Mouse (Mus musculus): ENCODE results near the gene Med7. TPM values are rescaled to one million over a fixed set of nuclear protein-coding genes. Genes with fewer than 3 reads are reported as not detected.
A peak's percentile ranks its signal among the peaks of the same experiment; 100 is the strongest.

Gene Med7
- polyA plus RNA-seq, 1 experiment from 2014 or later = 69.3 TPM

DNA sequence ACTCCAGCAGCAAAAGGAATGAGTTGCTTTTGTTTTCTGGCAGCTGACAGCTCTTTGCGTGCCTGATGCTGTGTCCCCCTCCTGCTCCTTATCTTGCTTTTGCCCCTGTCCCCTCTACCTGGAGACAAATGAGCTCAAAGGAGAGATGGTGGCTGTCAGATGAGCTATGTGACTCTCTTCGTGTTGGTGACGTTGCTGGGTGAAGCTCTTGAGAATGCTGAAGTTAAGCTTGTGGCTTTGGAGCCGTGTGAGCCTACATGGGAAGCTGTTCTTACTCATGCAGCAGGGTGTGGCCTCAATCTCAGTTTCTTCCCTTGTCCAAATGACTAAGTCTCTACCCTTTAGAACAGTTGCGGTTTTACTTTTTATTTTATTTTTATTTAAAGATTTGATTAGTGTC is 25.2 kb downstream of the Med7 start:
- H3K4me1 ChIP-seq (ENCODE audit: insufficient read depth) = no peaks in the 10 kb centered on the region
- no peak for TF ChIP-seq CTCF (IDR thresholded peaks at IDR 0.05; ENCODE audit: low read depth)
- no peak for DNase-seq
- H3K27me3 ChIP-seq (ENCODE audit: insufficient read depth, low read length) = no peaks in the 10 kb centered on the region
- no peaks in the 10 kb centered on the region for H3K9me3 ChIP-seq (ENCODE audit: low read depth, low read length)
- WGBS = 49% methylated on average over 5 of the region's 5 CpGs
- no peak overlapping the region for H3K27ac ChIP-seq (ENCODE audit: low read depth)
- H3K9ac ChIP-seq = no peak overlapping the region
- no peaks in the 10 kb centered on the region for H3K36me3 ChIP-seq (ENCODE audit: insufficient read depth)
- H3K4me2 ChIP-seq = no peak overlapping the region
- no peak overlapping the region for H3K4me3 ChIP-seq (ENCODE audit: low read depth, low read length)
- ATAC-seq (ENCODE audit: insufficient read depth) = no peak

GRCm38 (mm10) chr11:46466878-46467277 is 30.2 kb downstream of the Med7 start:
- no peak overlapping the region for H3K9ac ChIP-seq
- no peak for TF ChIP-seq CTCF (IDR thresholded peaks at IDR 0.05; ENCODE audit: low read depth)
- H3K27me3 ChIP-seq (ENCODE audit: insufficient read depth, low read length) = no peaks in the 10 kb centered on the region
- WGBS = 82% methylated on average over 2 of the region's 2 CpGs
- no peaks in the 10 kb centered on the region for H3K36me3 ChIP-seq (ENCODE audit: insufficient read depth)
- ATAC-seq (ENCODE audit: insufficient read depth) (no peak), DNase-seq (no peak)
- no peaks in the 10 kb centered on the region for H3K9me3 ChIP-seq (ENCODE audit: low read depth, low read length)
- no peak overlapping the region for H3K27ac ChIP-seq (ENCODE audit: low read depth)
- no peak overlapping the region for H3K4me3 ChIP-seq (ENCODE audit: low read depth, low read length)
- H3K4me1 ChIP-seq (ENCODE audit: insufficient read depth) = no peaks in the 10 kb centered on the region
- no peak overlapping the region for H3K4me2 ChIP-seq

GRCm38 (mm10) chr11:46474220-46474619 is 37.5 kb downstream of the Med7 start:
- DNase-seq = no peak
- WGBS = 85% methylated on average over 4 of the region's 4 CpGs
- Histone ChIP-seq H3K27me3 (ENCODE audit: insufficient read depth, low read length) (no peaks in the 10 kb centered on the region), H3K4me1 (ENCODE audit: insufficient read depth) (no peaks in the 10 kb centered on the region), H3K27ac (ENCODE audit: low read depth) (no peak overlapping the region), H3K9ac (no peak overlapping the region), H3K36me3 (ENCODE audit: insufficient read depth) (no peaks in the 10 kb centered on the region), H3K4me3 (ENCODE audit: low read depth, low read length) (no peak overlapping the region), H3K9me3 (ENCODE audit: low read depth, low read length) (no peaks in the 10 kb centered on the region), H3K4me2 (no peak overlapping the region)
- no peak for TF ChIP-seq CTCF (IDR thresholded peaks at IDR 0.05; ENCODE audit: low read depth)
- ATAC-seq (ENCODE audit: insufficient read depth) = no peak

DNA sequence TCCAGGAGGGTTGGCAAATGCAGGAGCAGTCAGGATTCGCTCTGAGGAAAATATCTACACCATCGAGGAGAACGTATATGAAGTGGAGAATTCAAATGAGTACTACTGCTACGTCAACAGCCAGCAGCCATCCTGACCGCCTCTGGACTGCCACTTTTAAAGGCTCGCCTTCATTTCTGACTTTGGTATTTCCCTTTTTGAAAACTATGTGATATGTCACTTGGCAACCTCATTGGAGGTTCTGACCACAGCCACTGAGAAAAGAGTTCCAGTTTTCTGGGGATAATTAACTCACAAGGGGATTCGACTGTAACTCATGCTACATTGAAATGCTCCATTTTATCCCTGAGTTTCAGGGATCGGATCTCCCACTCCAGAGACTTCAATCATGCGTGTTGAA is 42.6 kb downstream of the Med7 start:
- DNase-seq (no peak), ATAC-seq (ENCODE audit: insufficient read depth) (no peak)
- H3K4me2 ChIP-seq = no peak overlapping the region
- no peaks in the 10 kb centered on the region for H3K4me1 ChIP-seq (ENCODE audit: insufficient read depth)
- no peaks in the 10 kb centered on the region for H3K36me3 ChIP-seq (ENCODE audit: insufficient read depth)
- no peaks in the 10 kb centered on the region for H3K27me3 ChIP-seq (ENCODE audit: insufficient read depth, low read length)
- H3K27ac ChIP-seq (ENCODE audit: low read depth) = no peak overlapping the region
- TF ChIP-seq CTCF (IDR thresholded peaks at IDR 0.05; ENCODE audit: low read depth) = no peak
- no peaks in the 10 kb centered on the region for H3K9me3 ChIP-seq (ENCODE audit: low read depth, low read length)
- no peak overlapping the region for H3K4me3 ChIP-seq (ENCODE audit: low read depth, low read length)
- WGBS = 79% methylated on average over 9 of the region's 9 CpGs
- no peak overlapping the region for H3K9ac ChIP-seq

DNA sequence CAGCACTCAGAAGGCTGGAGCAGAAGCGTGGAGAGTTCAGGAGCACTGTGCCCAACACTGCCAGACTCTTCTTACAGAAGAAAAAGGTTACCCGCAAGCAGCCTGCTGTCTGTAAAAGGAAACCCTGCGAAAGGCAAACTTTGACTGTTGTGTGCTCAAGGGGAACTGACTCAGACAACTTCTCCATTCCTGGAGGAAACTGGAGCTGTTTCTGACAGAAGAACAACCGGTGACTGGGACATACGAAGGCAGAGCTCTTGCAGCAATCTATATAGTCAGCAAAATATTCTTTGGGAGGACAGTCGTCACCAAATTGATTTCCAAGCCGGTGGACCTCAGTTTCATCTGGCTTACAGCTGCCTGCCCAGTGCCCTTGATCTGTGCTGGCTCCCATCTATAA is 43.8 kb downstream of the Med7 start:
- no peak overlapping the region for H3K27ac ChIP-seq (ENCODE audit: low read depth)
- H3K4me1 ChIP-seq (ENCODE audit: insufficient read depth) = no peaks in the 10 kb centered on the region
- WGBS = 67% methylated on average over 7 of the region's 7 CpGs
- ATAC-seq (ENCODE audit: insufficient read depth) = no peak
- H3K36me3 ChIP-seq (ENCODE audit: insufficient read depth) = no peaks in the 10 kb centered on the region
- H3K4me2 ChIP-seq = no peak overlapping the region
- DNase-seq = peak; percentile 8
- H3K9ac ChIP-seq = no peak overlapping the region
- no peaks in the 10 kb centered on the region for H3K27me3 ChIP-seq (ENCODE audit: insufficient read depth, low read length)
- H3K9me3 ChIP-seq (ENCODE audit: low read depth, low read length) = no peaks in the 10 kb centered on the region
- TF ChIP-seq CTCF (IDR thresholded peaks at IDR 0.05; ENCODE audit: low read depth) = no peak
- H3K4me3 ChIP-seq (ENCODE audit: low read depth, low read length) = no peak overlapping the region

- Histone ChIP-seq H3K4me3 (ENCODE audit: low read depth, low read length) (no peak overlapping the region), H3K4me1 (ENCODE audit: insufficient read depth) (no peaks in the 10 kb centered on the region), H3K9ac (no peak overlapping the region), H3K27ac (ENCODE audit: low read depth) (no peak overlapping the region), H3K36me3 (ENCODE audit: insufficient read depth) (no peaks in the 10 kb centered on the region), H3K4me2 (no peak overlapping the region), H3K27me3 (ENCODE audit: insufficient read depth, low read length) (no peaks in the 10 kb centered on the region), H3K9me3 (ENCODE audit: low read depth, low read length) (no peaks in the 10 kb centered on the region)
- TF ChIP-seq CTCF (IDR thresholded peaks at IDR 0.05; ENCODE audit: low read depth) = 0 out of 2 replicates have a peak, but pooled peaks have one; percentile 6
- ATAC-seq (ENCODE audit: insufficient read depth) = no peak
- peak; percentile 7 for DNase-seq
- 22% methylated on average over 1 of the region's 1 CpGs for WGBS
Observed at GRCm38 (mm10) chr11:46488231-46488630, 51.5 kb downstream of the Med7 start.

DNA sequence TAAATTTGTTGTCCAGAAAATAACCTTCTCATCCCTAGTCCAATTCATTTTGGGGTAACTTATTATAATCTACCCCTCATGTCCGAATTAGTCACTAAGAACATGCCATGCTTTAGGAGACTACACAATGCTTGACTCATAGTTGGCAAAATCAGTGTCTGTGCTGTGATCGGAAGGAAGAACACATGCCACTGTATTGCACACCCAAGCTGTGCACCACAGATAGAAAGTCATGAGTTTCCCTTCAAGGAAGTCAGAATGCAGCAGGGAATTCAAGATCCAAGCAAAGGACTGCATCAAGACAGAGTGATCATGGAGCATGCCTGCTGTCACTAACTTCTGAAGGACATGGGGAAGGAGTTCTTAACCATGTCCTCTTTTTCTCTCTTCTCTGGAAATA is 51.9 kb downstream of the Med7 start:
- TF ChIP-seq CTCF (IDR thresholded peaks at IDR 0.05; ENCODE audit: low read depth) = no peak
- no peaks in the 10 kb centered on the region for H3K27me3 ChIP-seq (ENCODE audit: insufficient read depth, low read length)
- H3K36me3 ChIP-seq (ENCODE audit: insufficient read depth) = no peaks in the 10 kb centered on the region
- H3K27ac ChIP-seq (ENCODE audit: low read depth) = no peak overlapping the region
- H3K9ac ChIP-seq = no peak overlapping the region
- no peaks in the 10 kb centered on the region for H3K4me1 ChIP-seq (ENCODE audit: insufficient read depth)
- H3K4me2 ChIP-seq = no peak overlapping the region
- no peaks in the 10 kb centered on the region for H3K9me3 ChIP-seq (ENCODE audit: low read depth, low read length)
- DNase-seq (no peak), ATAC-seq (ENCODE audit: insufficient read depth) (no peak)
- H3K4me3 ChIP-seq (ENCODE audit: low read depth, low read length) = no peak overlapping the region
- 77% methylated on average over 2 of the region's 2 CpGs for WGBS

Other genes starting within 250 kb of the Med7 start
- gene Fndc9, start 201.4 kb upstream of the Med7 start, polyA plus RNA-seq (2014; fragmentation: Nextera tagmentation; extraction: Ambion mirVana) = 0.08 TPM in 1 of 2 replicates, not detected in the other
- gene Cyfip2, start 124.1 kb upstream of the Med7 start, polyA plus RNA-seq (2014; fragmentation: Nextera tagmentation; extraction: Ambion mirVana) = 5.9 and 6.1 TPM in 2 replicates
- gene Itk, start 47.4 kb upstream of the Med7 start, polyA plus RNA-seq (2014; fragmentation: Nextera tagmentation; extraction: Ambion mirVana) = 0.08 TPM in 1 of 2 replicates, not detected in the other
- gene Fam71b, start 40.4 kb upstream of the Med7 start, polyA plus RNA-seq (2014; fragmentation: Nextera tagmentation; extraction: Ambion mirVana) = not detected in 2 replicates
- 0.21 and 0.24 TPM in 2 replicates for gene Havcr2, start 18.0 kb downstream of the Med7 start, polyA plus RNA-seq (2014; fragmentation: Nextera tagmentation; extraction: Ambion mirVana)
- not detected in 2 replicates for gene Gm12169, start 87.3 kb downstream of the Med7 start, polyA plus RNA-seq (2014; fragmentation: Nextera tagmentation; extraction: Ambion mirVana)
- gene BC053393, start 134.6 kb downstream of the Med7 start, polyA plus RNA-seq (2014; fragmentation: Nextera tagmentation; extraction: Ambion mirVana) = not detected in 2 replicates
- not detected in 2 replicates for gene Dppa1, start 192.3 kb downstream of the Med7 start, polyA plus RNA-seq (2014; fragmentation: Nextera tagmentation; extraction: Ambion mirVana)